Mouse (Mus musculus): ENCODE results near the gene Mllt6. TPM values are rescaled to one million over a fixed set of nuclear protein-coding genes. Genes with fewer than 3 reads are reported as not detected.
"Not testable (repeated sequence)": the region's sequence is repeated elsewhere in the genome, so short reads cannot be mapped to it uniquely, and the experiment has no call there.

Gene Mllt6
- total RNA-seq, 2 experiments from 2014 or later = 6.3 to 6.9 TPM

- ATAC-seq (ENCODE audit: poor library complexity, severe bottlenecking) = no peak; the same call in 1 of the 2 replicates
These were observed 18.4 kb upstream of the Mllt6 start for GRCm38 (mm10) chr11:97644834-97645233.

- ATAC-seq (ENCODE audit: poor library complexity, severe bottlenecking) = not testable (repeated sequence)
These were observed 14.7 kb upstream of the Mllt6 start for GRCm38 (mm10) chr11:97648541-97648940.

- no peak for ATAC-seq (ENCODE audit: poor library complexity, severe bottlenecking)
These were observed 12.9 kb upstream of the Mllt6 start for GRCm38 (mm10) chr11:97650341-97650740.

- ATAC-seq (ENCODE audit: poor library complexity, severe bottlenecking) = not testable (repeated sequence)
These were observed 9.8 kb upstream of the Mllt6 start for GRCm38 (mm10) chr11:97653376-97653775.

GRCm38 (mm10) chr11:97654210-97654609 is 9.0 kb upstream of the Mllt6 start:
- no peak for ATAC-seq (ENCODE audit: poor library complexity, severe bottlenecking)

GRCm38 (mm10) chr11:97656269-97656971 is 6.8 kb upstream of the Mllt6 start:
- ATAC-seq (ENCODE audit: poor library complexity, severe bottlenecking) = no peak

- no peak for ATAC-seq (ENCODE audit: poor library complexity, severe bottlenecking)
These were observed 5.8 kb upstream of the Mllt6 start for GRCm38 (mm10) chr11:97657184-97657945.

- ATAC-seq (ENCODE audit: poor library complexity, severe bottlenecking) = not testable (repeated sequence)
These were observed 5.2 kb upstream of the Mllt6 start for GRCm38 (mm10) chr11:97657967-97658366.

GRCm38 (mm10) chr11:97658751-97659266 is 4.4 kb upstream of the Mllt6 start:
- ATAC-seq (ENCODE audit: poor library complexity, severe bottlenecking) = no peak

- peak; percentile 60 for ATAC-seq (ENCODE audit: poor library complexity, severe bottlenecking)
These were observed 3.8 kb upstream of the Mllt6 start for GRCm38 (mm10) chr11:97659267-97659989.

GRCm38 (mm10) chr11:97659990-97660714 is 3.1 kb upstream of the Mllt6 start:
- ATAC-seq (ENCODE audit: poor library complexity, severe bottlenecking) = peak; percentile 63

- ATAC-seq (ENCODE audit: poor library complexity, severe bottlenecking) = no peak
These were observed 2.2 kb upstream of the Mllt6 start for GRCm38 (mm10) chr11:97660734-97661647.

GRCm38 (mm10) chr11:97661648-97662133 is 1.5 kb upstream of the Mllt6 start:
- no peak for ATAC-seq (ENCODE audit: poor library complexity, severe bottlenecking)

GRCm38 (mm10) chr11:97662207-97662892 is 864 bp upstream of the Mllt6 start:
- no peak for ATAC-seq (ENCODE audit: poor library complexity, severe bottlenecking)

GRCm38 (mm10) chr11:97663528-97664338 is 519 bp downstream of the Mllt6 start:
- no peak for ATAC-seq (ENCODE audit: poor library complexity, severe bottlenecking)

- ATAC-seq (ENCODE audit: poor library complexity, severe bottlenecking) = no peak
These were observed 1.1 kb downstream of the Mllt6 start for GRCm38 (mm10) chr11:97664339-97664665.

GRCm38 (mm10) chr11:97664771-97665240 is 1.6 kb downstream of the Mllt6 start:
- ATAC-seq (ENCODE audit: poor library complexity, severe bottlenecking) = no peak

- ATAC-seq (ENCODE audit: poor library complexity, severe bottlenecking) = no peak
These were observed 2.2 kb downstream of the Mllt6 start for GRCm38 (mm10) chr11:97665431-97665830.
